Mouse (Mus musculus) stomach, postnatal 0 days (tissue): ENCODE data around the gene Il1rapl2. TPM values are rescaled to one million over a fixed set of nuclear protein-coding genes. Genes with fewer than 3 reads are reported as not detected.

Experiments used
- ATAC-seq: fragments of 200-750 bp; cut with Nextera tagmentation; 2 replicates; pipeline ENCODE4 v1.8.0; 2017; ENCODE audit not compliant: low FRiP score, low TSS enrichment
- DNase-seq: peaks from one replicate; pipeline ENCODE4 v3.0.0-alpha.2; 2016; ENCODE audit warnings: low spot score
- H3K27ac ChIP-seq: fragments of 300-500 bp; sonication (generic); replicated peaks from 2 replicates; pipeline ENCODE4 v1.5.1; 2014; ENCODE audit warnings: mild to moderate bottlenecking, control low read depth
- H3K27me3 ChIP-seq: fragments of 300-500 bp; sonication (generic); 2 replicates; pipeline ENCODE4 v1.6.1; 2014; ENCODE audit warnings: low read length; ENCODE audit not compliant: control insufficient read depth, insufficient read depth
- H3K36me3 ChIP-seq: fragments of 300-500 bp; sonication (generic); 2 replicates; pipeline ENCODE4 v1.6.1; 2014; ENCODE audit warnings: low read length, mixed read lengths; ENCODE audit not compliant: control insufficient read depth, insufficient read depth
- H3K4me1 ChIP-seq: fragments of 300-500 bp; sonication (generic); replicated peaks from 2 replicates; pipeline ENCODE4 v1.6.1; 2014; ENCODE audit warnings: antibody characterized with exemption; ENCODE audit not compliant: control insufficient read depth, insufficient read depth
- H3K4me2 ChIP-seq: fragments of 300-500 bp; sonication (generic); replicated peaks from 2 replicates; pipeline ENCODE4 v1.6.1; 2014; ENCODE audit warnings: low read depth, mild to moderate bottlenecking, control low read depth, moderate library complexity
- H3K4me3 ChIP-seq: fragments of 300-500 bp; sonication (generic); 2 replicates; pipeline ENCODE4 v1.5.1; 2014; ENCODE audit warnings: low read depth, low read length, control low read depth
- H3K9ac ChIP-seq: fragments of 300-500 bp; sonication (generic); 2 replicates; pipeline ENCODE4 v1.6.1; 2014; ENCODE audit warnings: mild to moderate bottlenecking, low read length, control low read depth, mixed read lengths
- H3K9me3 ChIP-seq: fragments of 300-500 bp; sonication (generic); 2 replicates; pipeline ENCODE4 v1.6.1; 2016; ENCODE audit warnings: low read length; ENCODE audit not compliant: control insufficient read depth
- CTCF ChIP-seq: IDR thresholded peaks from 2 replicates; pipeline ENCODE4 v1.5.1; 2016; ENCODE audit warnings: antibody characterized with exemption, low read depth, mild to moderate bottlenecking, moderate library complexity
- EP300 ChIP-seq: optimal IDR thresholded peaks from 2 replicates; pipeline ENCODE3; 2016; ENCODE audit warnings: antibody characterized with exemption
- WGBS: fragments of 180-500 bp; shearing (Covaris S2); extraction: QIAGEN DNeasy Blood & Tissue Kit; methylation state at CpG from one replicate; pipeline ENCODE4 v1.1.7; 2014; 5-methylcytosine and 5-hydroxymethylcytosine counted together
- polyA plus RNA-seq: library from polyadenylated mRNA; unstranded; fragments of >200 nt; fragmentation: Nextera tagmentation; extraction: Ambion mirVana; gene quantifications from 2 replicates; pipeline ENCODE4 v1.2.1, GENCODE M21; 2015

Gene Il1rapl2
- polyA plus RNA-seq: 0.04 and 0.06 TPM in 2 replicates

GRCm38 (mm10) chrX:137570321-137571195 is at the start of gene Il1rapl2:
TSS of gene Il1rapl2 (plus strand) at chrX:137570608.
- WGBS: 7% methylated on average over 33 of the region's 47 CpGs
- no peak for ATAC-seq
- H3K9ac ChIP-seq: no peak within 1 kb of the TSS
- no peak within 1 kb of the TSS for H3K27ac ChIP-seq
- H3K4me3 ChIP-seq: peak within 1 kb of the TSS; percentile 12
- no peak for TF ChIP-seq EP300
- TF ChIP-seq CTCF: peak; percentile 55
- no peaks in the 10 kb centered on the region for H3K36me3 ChIP-seq
- H3K27me3 ChIP-seq: no peaks in the 10 kb centered on the region
- DNase-seq: peak; percentile 12
- no peaks in the 10 kb centered on the region for H3K4me1 ChIP-seq
- peak within 1 kb of the TSS; percentile 51 for H3K4me2 ChIP-seq
- H3K9me3 ChIP-seq: no peaks in the 10 kb centered on the region

GRCm38 (mm10) chrX:137548348-137548747 is 22.1 kb upstream of the Il1rapl2 start:
- no peak overlapping the region for H3K4me2 ChIP-seq
- H3K9me3 ChIP-seq: no peaks in the 10 kb centered on the region
- 85% methylated on average over 2 of the region's 2 CpGs for WGBS
- no peak for ATAC-seq
- H3K36me3 ChIP-seq: no peaks in the 10 kb centered on the region
- no peak for TF ChIP-seq CTCF
- no peak for TF ChIP-seq EP300
- H3K27ac ChIP-seq: no peak overlapping the region
- no peaks in the 10 kb centered on the region for H3K4me1 ChIP-seq
- DNase-seq: no peak
- no peaks in the 10 kb centered on the region for H3K27me3 ChIP-seq
- H3K4me3 ChIP-seq: no peak overlapping the region
- no peak overlapping the region for H3K9ac ChIP-seq

- ATAC-seq: no peak
- TF ChIP-seq EP300 (no peak), CTCF (no peak)
These were observed 778 bp upstream of the Il1rapl2 start for GRCm38 (mm10) chrX:137569472-137570188.

GRCm38 (mm10) chrX:137582656-137583055 is 12.2 kb downstream of the Il1rapl2 start:
- Histone ChIP-seq H3K36me3 (no peaks in the 10 kb centered on the region), H3K4me2 (no peak overlapping the region), H3K9me3 (no peaks in the 10 kb centered on the region), H3K27me3 (no peaks in the 10 kb centered on the region), H3K27ac (no peak overlapping the region), H3K4me3 (no peak overlapping the region), H3K4me1 (no peaks in the 10 kb centered on the region), H3K9ac (no peak overlapping the region)
- no peak for ATAC-seq
- DNase-seq: no peak
- 22% methylated on average over 1 of the region's 1 CpGs for WGBS
- TF ChIP-seq CTCF (no peak), EP300 (no peak)

More at GRCm38 (mm10) chrX:137569472-137570188, 778 bp upstream of the Il1rapl2 start:
- Histone ChIP-seq H3K9ac (no peak overlapping the region), H3K27me3 (no peaks in the 10 kb centered on the region), H3K4me2 (peak overlapping the region; percentile 51), H3K9me3 (no peaks in the 10 kb centered on the region), H3K4me1 (no peaks in the 10 kb centered on the region), H3K4me3 (no peak overlapping the region), H3K36me3 (no peaks in the 10 kb centered on the region), H3K27ac (no peak overlapping the region)
- WGBS: 19% methylated on average over 21 of the region's 21 CpGs
- no peak for DNase-seq

- H3K36me3 ChIP-seq: no peaks in the 10 kb centered on the region
- DNase-seq: no peak
These were observed 50.3 kb downstream of the Il1rapl2 start for GRCm38 (mm10) chrX:137620697-137621096.

More at GRCm38 (mm10) chrX:137620697-137621096, 50.3 kb downstream of the Il1rapl2 start:
- Histone ChIP-seq H3K4me2 (no peak overlapping the region), H3K4me3 (no peak overlapping the region), H3K9ac (no peak overlapping the region), H3K4me1 (no peaks in the 10 kb centered on the region), H3K27me3 (no peaks in the 10 kb centered on the region), H3K27ac (no peak overlapping the region), H3K9me3 (no peaks in the 10 kb centered on the region)
- ATAC-seq: no peak
- TF ChIP-seq EP300 (no peak), CTCF (peak; percentile 19; the same call in 1 of the 2 replicates)
